Mouse (Mus musculus): Measurements from ENCODE around the gene Lrfn3. TPM values are rescaled to one million over a fixed set of nuclear protein-coding genes. Genes with fewer than 3 reads are reported as not detected.

Lrfn3 gene
- total RNA-seq, 2 experiments from 2014 or later, result 3.3 to 3.8 TPM

DNA sequence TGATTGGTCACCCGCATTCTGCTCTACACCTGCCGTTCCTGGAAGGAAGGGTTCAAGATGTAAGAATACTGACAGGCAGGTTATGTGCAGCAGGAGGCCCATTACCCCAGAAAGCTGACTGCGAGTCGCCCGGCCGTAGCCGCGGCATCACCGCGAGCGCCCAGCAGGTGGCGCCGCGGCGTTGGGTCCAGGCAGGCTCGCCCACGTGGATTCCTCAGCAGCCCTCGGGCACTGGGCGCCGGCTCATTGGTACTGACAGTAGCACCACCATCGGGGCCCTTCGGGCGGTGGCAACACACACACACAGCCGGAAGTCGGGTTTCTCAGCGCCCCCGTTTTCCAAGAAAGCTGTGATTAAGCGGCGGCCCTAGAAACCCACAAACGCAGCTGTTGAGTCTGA lies 14.7 kb downstream of the Lrfn3 start:
- peak; percentile 51 to 62 for DNase-seq (ENCODE audit: low spot score in 2 of 2)

DNA sequence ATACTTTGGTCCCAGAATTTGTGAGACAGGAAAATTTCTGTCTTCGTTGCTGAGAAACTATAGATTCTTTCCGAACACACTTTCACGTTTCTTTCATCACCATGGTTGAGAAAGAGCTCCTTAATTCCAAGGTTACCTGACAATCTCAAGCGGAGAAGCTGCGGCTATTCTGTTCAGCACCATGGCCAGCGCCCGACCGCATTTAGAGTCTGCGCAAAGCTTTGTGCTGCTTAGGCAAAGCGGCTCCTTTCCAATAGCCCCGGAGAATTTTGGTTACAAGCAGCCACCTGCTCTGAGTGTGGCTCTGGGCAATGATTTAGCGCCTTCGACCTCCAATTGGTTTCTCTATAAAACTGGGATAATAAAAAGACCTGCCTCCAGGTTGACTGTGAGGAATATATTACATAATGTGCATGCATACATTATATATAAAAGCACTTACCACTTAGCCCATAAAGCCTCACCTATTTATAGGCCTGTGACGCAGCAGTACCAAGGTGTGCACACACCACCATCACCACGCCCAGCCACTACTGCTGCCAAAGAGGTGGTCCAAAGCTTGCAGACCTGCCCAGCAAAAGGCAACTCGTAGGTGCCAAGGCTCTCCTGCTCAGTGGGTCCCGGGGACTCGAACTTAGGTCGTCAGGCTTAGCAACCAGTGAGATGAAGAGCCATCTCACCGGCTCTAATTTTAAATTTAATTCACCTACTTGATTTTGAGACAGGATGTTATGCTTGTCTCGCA lies 15.8 kb downstream of the Lrfn3 start:
- peak in 1 of 2 experiments; percentile 76 for DNase-seq (ENCODE audit: low spot score in 2 of 2)

DNA sequence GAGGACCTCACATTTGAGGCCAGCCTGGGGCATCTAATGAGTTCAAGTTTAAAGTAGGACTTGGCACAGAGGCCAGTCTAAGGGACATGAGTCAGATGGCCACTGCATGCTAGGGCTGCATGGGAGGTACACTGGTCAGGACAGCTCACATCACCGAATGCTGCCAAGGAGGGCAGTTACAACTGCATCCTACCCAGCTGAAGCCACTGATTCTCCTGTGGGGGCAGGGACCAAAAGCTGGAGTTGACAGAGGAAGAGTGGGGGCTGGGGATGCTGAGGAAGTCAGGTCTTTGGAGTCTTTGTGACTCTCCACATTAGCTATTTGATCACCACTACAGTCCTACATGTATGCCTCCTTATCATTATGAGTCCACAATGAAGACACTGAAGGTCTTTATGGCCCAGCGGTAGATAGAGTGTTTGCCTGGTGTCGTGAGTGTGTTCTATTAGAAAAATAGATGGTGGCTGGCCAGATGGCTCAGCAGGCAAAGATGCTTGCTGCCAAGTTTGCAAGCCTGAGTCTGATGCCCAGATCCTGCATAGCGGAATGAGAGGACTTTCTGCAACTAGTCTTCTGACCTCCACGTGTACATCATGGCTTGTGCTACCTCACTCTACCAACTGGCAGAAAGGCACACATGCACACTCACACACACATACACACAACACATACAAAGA lies 23.0 kb downstream of the Lrfn3 start:
- DNase-seq (ENCODE audit: low spot score in 2 of 2), result no peak

DNA sequence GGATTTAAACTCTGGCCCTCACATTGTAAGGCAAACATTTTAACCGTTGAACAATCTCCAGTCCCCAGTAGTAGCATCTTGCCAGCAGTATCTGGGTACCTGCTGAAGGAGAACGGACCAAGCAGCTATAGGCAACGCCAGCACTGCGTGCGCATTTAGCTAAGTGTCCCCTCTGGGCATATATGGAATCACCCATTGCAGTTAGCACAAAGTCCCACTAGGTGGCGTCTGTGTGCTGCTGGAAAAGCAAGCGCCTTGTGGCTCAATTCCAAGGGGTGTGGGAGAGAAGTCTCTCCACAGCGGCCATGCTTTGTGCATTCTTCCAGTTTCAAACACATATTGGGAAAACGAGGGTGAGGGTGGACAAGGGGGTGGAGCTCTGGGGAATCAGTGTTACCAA lies 26.2 kb downstream of the Lrfn3 start:
- peak; percentile 75 to 89 for DNase-seq (ENCODE audit: low spot score in 2 of 2)

- no peak for DNase-seq (ENCODE audit: low spot score in 2 of 2)
These were observed 26.9 kb downstream of the Lrfn3 start for GRCm38 (mm10) chr7:30335688-30336087.

GRCm38 (mm10) chr7:30334563-30334962 lies 28.0 kb downstream of the Lrfn3 start:
- no peak for DNase-seq (ENCODE audit: low spot score in 2 of 2)

- DNase-seq (ENCODE audit: low spot score in 2 of 2), result peak in 1 of 2 experiments; percentile 39
These were observed 29.1 kb downstream of the Lrfn3 start for GRCm38 (mm10) chr7:30333436-30333835.

- no peak for DNase-seq (ENCODE audit: low spot score in 2 of 2)
These were observed 29.8 kb downstream of the Lrfn3 start for GRCm38 (mm10) chr7:30332622-30333259.

GRCm38 (mm10) chr7:30331887-30332286 lies 30.7 kb downstream of the Lrfn3 start:
- DNase-seq (ENCODE audit: low spot score in 2 of 2), result peak in 1 of 2 experiments; percentile 72

DNA sequence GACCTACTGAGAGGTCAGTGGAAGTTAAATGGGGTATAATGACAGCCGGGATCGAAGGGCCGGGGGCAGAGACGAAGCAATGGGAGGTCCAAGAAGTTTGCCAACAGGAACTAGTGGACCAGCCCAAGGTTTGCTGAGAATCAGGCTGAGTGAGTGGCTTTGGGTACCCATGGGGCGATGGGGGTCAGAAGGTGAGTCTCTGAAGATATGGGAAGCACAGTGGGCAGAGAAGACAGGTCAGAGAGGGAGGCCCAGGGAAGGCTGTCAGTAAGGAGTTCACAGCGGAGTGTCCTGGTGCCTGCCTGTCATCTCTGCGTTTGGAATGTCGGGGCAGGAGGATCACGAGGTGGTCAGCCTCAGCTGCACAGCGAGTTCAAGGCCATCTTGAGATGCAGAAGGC lies 34.2 kb downstream of the Lrfn3 start:
- DNase-seq (ENCODE audit: low spot score in 2 of 2), result no peak

DNA sequence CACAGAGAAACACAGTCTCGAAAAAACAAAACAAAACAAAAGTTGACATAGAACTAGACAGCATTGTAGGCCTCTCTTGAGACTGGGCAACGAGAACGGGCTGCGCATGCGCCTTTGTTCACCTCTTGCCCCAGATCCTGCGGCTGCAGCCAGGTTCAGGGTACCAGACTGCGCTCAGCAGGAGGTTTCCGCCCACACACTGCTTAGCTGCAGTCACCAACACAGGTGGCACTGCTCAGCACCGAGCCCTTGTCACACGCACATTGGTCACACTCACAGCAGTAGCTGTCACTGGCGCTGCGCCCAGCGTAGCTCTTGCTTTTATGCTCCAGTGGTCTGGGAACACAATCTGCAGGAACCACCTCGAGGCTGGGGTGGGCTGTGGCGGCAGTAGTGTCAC lies 35.4 kb downstream of the Lrfn3 start:
- DNase-seq (ENCODE audit: low spot score in 2 of 2), result no peak

DNA sequence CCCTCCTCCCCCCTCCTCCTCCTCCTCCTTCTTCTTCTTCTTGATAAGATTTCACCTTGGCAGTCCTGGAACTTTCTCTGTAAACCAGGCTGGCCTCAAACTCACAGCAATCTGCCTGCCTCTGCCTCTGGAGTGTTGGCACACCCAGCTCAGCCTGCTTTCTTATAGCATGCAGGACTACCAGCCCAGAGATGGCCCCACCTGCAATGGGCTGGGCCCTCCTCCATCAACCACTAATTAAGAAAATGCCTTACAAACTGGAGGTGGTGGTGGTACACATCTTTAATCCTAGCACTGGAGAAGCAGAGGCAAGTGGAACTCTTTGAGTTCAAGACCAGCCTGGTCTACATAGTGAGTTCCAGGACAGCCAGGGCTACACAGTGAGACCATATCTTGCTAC lies 36.1 kb downstream of the Lrfn3 start:
- DNase-seq (ENCODE audit: low spot score in 2 of 2), result no peak

DNA sequence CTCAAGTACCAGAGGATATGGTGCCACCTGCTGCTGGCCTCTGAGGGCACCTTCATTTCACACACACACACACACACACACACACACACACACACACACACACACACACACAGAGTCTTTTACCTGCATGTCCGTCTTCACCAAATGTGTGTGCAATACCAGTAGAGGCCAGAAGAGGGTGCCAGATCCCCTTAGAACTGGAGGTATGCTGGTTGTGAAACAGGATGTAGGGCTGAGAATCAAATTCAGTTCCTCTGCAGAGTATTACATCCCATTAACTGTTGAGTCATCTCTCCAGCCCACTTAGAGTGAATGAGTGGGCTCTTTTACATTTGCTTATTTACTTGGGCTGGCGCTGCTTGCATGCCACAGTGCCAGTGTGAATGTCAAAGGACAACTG lies 37.2 kb downstream of the Lrfn3 start:
- no peak for DNase-seq (ENCODE audit: low spot score in 2 of 2)

DNA sequence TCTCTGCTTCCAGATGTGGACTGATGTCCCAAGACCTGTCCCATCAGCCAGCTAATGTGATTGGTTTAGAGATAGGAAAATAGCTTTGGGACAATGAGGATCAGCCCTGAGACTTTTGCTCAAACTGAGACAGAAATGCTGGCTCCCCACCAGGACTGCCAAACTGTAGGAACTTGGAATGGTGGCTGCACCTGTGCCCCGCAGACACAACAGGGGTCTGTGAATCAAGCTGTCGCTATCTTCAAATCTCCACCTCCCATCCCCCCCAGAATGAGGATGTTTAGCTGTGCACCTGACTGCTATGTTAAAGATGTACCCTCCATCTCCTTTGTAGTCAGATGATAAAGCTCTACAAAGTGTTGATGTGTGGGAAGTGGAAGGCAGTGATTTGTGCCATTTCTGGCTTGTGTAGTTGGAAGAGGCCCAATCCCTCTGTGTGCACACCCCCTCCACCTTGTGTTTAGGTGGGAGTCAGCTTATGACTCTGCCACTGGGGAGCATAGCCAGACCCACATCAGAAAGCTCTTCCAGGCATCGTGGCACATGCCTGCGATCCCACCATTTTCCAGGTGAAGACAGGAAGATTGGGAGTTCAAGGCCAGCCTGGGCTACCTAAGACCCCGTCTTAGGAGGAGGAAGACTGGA lies 38.1 kb downstream of the Lrfn3 start:
- DNase-seq (ENCODE audit: low spot score in 2 of 2), result no peak

- DNase-seq (ENCODE audit: low spot score in 2 of 2), result no peak
These were observed 38.8 kb downstream of the Lrfn3 start, which contains the start of gene Sdhaf1 for GRCm38 (mm10) chr7:30323795-30324194. Gene Sdhaf1, minus strand, starts transcription at chr7:30323895.

- DNase-seq (ENCODE audit: low spot score in 2 of 2), result no peak
These were observed 39.7 kb downstream of the Lrfn3 start for GRCm38 (mm10) chr7:30322865-30323264.

- DNase-seq (ENCODE audit: low spot score in 2 of 2), result peak; percentile 91 to 98
These were observed 40.3 kb downstream of the Lrfn3 start for GRCm38 (mm10) chr7:30322285-30322667.

GRCm38 (mm10) chr7:30321539-30322284 lies 40.9 kb downstream of the Lrfn3 start, which contains the start of gene E130208F15Rik:
Gene E130208F15Rik, plus strand, starts transcription at chr7:30321740.
- DNase-seq (ENCODE audit: low spot score in 2 of 2), result peak in 1 of 2 experiments; percentile 54

DNA sequence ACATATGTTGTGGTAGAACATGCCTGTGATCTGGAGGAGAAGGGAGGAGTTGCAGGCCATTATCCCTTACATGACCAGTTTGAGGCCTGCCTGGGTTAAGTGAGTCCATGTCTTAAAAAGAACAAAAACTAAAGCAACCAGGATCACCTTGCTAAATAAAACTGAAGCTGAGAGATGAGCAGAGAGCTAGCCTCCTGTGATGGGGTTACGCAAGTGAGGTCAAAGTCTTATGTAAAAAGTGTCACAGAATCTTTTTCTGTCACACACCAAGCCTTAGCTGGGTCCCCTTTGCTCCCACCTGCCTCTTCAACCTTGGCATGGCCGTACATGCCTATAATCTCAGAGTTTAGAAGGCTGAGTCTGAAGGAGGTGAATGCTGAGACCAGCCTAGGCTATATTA lies 41.6 kb downstream of the Lrfn3 start:
- no peak for DNase-seq (ENCODE audit: low spot score in 2 of 2)

- no peak for DNase-seq (ENCODE audit: low spot score in 2 of 2)
These were observed 44.4 kb downstream of the Lrfn3 start for GRCm38 (mm10) chr7:30318142-30318541.
